Mouse (Mus musculus): ENCODE measurements around the gene Pla2g12a.

Pla2g12a gene

DNA sequence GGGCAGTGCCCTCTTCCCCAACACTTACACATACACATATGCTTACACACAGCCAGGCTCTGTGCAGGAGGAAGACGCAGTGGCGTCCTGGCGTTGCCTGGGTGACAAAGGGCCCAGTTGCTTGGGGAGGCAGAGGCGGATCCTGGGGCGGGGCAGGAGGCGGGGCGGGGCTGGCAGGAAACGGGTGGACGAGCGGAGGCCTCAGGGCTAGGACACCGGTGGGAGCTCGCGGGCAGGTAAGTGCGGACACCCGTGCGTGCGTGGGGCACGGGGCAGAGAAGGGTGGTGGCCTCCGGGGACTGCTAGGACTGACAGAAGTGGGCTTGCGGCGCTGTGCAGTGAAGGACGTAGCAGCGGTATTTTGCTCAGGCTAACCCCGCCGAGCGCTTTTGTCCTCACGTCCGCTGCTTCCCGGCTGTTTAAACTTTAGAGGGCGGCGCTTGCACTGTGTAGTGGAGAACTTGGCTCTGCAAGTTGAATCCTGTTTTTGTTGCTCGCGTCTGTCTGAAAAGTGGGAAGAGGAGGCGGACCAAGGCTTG lies 22.9 kb downstream of the Pla2g12a start, which contains the start of gene Casp6:
TSS of gene Casp6 (plus strand) at position 155 of the 539 bp plus-strand sequence.
- DNase-seq, result peak; percentile 27

DNA sequence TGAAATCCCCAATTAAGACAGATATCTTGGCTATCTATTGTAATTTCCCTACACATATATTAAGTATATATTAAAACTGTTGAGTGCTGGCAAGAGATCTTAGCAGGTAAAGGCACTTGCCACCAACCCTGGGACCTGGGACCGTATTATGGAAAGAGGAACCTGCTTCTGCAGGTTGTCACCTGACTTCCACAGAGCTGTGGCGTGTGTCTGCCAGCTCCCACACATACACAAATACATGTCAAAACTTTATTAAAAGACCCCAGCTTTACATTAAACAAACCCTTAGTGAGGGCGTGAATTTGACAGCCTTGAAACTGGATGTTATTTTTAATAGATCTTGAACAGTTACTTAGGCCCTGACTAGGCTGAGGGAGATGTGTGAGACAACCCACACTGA lies 25.0 kb downstream of the Pla2g12a start:
- DNase-seq, result no peak

DNA sequence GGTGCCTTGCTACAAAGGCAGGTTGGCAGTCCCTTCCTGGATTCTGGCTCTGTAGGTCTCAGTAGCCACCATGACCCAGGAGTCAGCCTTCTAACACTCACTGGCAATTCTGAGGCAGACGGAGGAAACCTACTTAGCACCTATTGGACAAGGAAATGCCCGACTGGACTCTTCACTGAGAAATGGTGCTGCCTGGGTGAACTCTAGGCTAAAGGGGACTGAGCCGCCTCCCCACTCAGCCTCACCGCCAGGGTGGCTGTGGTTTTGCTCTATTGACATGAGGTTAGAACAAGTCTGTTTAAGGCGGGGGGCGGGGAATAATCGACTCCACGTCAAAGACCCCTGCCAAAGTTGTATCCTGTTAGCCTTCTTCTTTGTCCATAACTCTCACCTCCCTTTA lies 25.5 kb downstream of the Pla2g12a start:
- DNase-seq, result no peak

DNA sequence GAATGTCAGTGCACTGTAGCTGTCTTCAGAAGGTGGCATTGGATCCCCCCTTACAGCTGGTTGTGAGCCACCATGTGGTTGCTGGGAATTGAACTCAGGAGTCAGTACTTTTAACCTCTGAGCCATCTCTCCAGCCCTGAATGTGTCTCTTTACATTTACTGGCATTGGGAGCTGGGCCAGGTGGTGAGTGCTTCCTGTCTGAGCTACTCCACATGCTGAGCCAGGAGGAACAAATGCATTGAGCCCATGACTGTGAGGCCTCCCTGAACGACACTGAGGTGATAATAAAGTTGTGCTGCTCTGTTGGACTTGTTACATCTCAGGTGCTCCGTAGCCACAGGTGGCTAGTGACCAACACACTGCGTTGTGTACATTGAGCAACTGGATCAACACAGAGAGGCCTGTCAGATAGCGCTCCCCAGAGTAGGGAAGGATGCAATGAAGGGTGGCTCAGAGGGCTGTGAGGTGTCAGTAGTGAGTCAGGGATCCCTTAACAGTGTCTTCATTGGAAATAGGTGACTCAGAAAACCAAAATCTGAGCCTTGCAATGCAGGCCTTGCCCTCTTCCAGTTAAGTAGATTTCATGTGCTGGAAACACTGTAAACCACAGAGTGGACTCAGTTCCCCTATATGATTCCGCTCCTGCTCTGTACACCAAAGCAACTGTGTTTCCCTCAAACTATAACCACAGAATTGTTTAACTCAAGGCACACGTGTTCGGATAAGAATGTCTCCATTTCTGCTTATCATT lies 26.2 kb downstream of the Pla2g12a start:
- no peak for DNase-seq

DNA sequence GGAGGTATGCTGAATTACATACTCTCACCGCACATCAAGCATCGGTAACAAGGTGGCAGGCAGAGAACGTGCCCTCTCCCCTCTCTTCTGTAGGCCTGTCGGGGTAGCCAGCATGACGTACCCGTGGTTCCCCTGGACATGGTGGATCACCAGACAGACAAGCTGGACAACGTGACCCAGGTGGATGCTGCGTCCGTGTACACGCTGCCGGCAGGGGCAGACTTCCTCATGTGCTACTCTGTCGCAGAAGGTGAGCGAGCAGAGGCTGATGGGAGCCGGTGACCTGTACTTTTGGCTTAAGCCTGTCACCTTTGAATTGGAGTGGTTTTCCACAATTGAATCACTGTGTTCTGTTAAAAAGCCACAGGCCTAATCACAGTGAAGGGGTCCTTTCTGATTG lies 33.6 kb downstream of the Pla2g12a start:
- no peak for DNase-seq

DNA sequence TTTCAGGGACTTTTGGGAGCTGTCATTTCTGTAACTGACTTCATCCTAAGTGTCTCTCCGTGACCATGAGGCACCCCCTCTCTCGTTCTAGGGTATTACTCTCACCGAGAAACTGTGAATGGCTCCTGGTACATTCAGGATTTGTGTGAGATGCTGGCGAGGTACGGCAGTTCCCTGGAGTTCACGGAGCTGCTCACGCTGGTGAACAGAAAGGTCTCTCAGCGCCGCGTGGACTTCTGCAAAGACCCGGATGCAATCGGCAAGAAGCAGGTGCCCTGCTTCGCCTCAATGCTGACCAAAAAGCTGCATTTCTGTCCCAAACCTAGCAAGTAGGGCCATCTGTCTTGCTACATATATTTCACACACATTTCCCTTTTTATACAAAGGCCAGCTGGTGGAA lies 34.8 kb downstream of the Pla2g12a start:
- DNase-seq, result no peak

DNA sequence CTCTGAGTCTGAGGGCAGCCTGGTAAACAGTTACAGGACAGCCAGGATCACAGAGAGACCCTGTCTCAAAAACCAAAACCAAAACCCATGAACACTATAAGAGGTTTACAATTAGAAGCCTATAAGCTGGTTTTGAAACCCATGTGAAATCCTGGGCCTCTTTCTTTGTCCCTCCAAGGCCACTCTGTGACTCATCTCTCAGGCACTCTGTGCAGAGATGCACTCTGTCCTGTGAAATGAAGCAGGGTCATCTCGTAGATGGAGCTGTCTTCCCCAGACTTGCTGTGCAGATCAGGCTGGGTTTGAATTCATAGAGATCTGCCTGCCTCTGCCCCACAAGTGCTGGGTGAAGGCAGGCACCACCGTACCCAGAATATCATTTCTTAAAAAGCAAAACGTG lies 39.0 kb downstream of the Pla2g12a start:
- no peak for DNase-seq

DNA sequence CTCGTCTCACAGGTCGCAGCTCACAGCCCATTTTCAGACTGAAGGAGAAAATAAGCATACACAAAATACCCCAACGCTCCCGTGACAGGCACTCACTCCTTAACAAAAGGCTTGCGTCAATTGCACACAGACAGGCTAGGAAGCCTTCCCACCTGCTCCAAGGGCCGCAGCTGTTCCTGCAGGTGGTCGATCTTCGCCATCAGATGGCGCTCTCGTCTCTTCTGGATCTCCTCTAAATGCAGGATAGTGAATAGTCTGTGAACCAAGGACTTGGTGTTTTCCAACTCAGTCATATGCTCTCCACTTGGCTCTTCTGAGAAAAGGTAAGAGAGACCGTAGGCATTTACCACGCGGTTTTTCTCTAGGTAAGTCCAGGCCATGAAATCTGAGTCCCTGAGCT lies 40.0 kb downstream of the Pla2g12a start:
- DNase-seq, result peak; percentile 21

DNA sequence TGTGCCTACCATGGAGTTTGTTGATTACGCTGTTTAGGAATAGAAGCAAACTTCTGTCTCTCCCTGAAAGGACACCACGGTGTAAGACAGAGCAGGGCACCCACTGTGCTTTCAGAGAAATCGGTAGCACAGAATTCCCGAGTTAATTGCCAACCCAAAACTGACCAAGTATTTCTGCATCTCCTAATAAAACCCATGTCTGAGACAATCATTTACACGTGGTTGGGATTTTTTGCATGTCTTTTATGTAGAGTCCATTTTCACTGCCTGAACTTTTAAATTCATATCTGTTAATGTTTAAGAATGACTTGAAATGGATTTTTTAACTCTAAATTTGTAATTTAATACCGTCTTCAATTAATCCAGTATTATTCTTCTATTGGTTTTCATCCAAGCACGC lies 45.2 kb downstream of the Pla2g12a start:
- no peak for DNase-seq

DNA sequence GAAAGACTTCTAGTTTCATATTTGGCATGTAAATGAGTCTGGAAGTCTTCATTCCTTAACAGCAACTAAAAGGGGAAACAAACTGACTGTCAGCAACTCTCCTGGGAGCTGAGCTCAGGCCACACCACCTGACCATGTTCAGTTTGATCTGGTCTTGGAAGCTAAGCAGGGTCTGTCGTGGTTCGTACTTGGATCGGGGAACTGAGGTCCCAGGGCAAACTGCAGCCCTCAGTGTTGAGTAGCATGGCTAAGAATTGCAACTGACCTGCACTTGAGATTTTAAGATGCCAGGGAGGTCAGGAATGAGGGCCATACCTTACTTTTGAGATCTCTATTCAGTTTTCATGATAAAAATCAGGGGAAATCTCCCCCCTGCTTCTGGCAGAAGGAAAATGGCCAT lies 47.5 kb downstream of the Pla2g12a start:
- no peak for DNase-seq

DNA sequence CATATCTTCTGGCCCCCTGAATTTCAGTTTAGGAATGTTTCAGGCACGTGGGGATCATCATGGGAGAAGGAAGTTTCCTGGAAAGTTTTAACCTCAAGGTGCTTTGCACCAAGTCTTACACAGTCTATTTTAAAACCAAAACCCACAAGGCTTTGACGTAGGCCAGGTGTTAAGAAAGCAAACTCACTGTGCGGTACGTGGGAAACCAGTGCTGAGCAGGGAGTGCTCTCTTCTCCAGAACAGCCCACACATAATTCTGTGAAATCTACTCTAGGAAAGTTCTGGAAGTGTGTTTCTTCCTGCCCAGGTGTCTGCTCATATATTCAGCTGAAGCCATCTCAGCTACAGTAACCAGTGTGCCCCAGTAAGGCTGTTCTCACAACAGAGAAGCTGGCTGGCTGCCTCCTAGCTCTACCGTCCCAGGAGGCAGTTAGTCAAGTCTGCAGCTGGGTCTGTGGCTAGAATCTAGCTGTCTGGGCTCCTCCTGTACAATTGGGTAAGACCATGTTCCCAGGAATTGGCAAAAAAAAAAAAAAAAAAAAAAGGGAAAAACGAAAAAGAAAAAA lies 51.9 kb downstream of the Pla2g12a start:
- no peak for DNase-seq

DNA sequence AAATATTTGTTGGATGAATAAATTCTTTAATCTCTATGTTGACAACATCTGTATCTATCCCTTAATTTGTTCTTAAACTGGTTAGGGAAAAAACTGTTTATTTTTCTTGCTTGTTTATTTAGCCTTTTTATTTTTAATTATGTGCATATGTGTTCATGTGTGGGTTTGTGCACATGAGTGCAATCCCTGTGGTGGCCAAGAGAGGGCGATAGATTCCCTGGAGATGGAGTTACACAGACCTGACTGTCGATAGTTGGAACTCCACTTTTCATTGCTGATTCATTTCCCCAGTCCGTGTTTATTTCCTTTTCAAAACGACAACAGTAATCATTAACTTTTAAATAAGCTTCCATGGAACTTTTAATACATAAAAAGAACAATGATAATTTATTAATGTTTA lies 54.0 kb downstream of the Pla2g12a start:
- no peak for DNase-seq

DNA sequence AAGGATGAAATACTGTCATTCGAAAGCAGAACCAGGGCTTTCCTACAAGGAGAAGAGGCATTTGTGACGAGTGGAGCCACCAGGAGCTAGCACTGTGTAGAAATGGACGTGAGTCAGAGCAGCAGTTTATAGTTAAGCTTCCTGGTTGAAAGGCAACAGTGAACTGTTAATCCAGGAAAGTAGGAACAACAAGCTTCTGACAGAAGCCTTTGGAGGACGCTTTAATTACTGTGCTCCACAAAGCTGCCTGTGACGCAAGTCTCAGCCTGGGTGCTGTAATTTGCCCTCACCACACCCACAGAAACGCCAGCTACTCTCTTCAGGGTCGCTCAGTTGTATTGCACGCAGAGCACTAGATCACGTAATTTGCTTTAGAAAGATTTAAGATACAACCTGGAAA lies 58.2 kb downstream of the Pla2g12a start:
- no peak for DNase-seq

DNA sequence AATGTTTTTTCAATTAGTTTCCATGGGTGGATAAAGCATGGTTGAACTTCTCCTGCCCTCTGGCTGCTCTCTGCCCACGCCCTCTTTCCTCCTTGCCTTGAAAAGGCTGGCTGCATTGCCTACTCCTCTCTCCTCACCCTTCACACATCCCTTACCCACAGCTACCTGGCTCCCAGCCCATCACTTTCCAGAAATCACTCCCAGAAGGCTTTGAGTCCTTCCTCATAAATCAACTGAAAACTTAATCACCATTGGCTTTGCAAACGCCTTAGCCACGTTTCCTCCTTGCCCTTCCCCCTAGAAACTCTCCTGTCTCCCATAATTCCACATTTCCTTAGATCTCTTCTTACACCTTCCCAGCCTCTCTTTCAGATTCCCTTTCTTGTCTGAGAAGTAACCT lies 59.4 kb downstream of the Pla2g12a start:
- no peak for DNase-seq

DNA sequence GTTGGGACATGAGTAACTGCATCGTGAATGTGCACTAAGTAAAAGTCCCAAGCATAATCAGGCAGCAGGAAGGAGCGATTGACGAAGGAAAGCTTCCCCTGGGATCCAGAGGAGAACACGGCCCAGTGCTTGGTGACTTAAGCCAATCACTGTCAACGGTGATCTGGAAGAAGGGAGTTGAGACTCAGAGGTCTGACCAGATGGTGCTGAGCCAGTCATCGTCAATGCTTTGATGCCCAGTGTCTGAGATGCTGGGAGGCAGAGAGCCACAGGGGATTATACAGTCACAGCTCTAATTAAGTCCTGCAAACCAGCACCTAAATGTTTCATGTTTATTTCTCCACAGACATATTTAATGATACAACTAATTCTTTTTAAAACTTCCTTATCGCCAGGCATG lies 60.7 kb downstream of the Pla2g12a start:
- no peak for DNase-seq

DNA sequence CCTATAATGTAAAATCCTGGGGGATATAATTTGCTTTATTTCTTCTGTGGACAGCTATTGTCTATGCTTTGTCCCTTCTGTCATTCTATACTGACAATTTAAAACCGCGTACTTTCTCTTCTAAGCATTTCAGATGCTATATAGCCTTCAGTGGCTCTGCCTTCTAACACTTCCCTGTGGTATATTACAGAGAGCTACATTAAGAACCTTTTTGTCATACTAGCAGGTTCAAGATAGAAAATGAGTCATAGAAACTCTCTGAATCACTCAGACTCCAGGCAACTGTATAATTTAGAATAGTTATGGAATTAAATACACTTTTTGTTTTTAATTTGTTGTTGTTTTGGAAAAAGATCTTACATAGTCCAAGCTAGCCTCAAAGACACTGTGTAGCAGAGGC lies 62.4 kb downstream of the Pla2g12a start:
- DNase-seq, result no peak

DNA sequence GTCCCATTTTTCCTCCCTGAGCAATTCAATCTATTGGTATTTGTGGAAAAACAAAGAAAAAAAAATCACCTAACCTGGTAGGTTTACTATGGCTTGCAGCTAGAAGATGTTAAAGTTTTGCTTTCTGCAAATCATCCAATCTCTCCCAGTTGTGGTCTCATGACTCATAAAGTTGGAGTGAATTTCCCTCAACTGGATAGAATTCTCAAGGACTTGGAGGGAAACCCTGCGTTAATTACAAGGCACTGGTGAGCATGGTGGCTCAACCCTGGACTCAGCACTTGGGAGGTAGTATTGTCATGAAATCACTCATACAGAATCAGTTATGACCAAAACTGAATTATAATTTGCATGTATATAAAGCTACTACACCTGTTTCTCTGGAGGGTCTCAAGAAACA lies 62.9 kb downstream of the Pla2g12a start:
- no peak for DNase-seq

DNA sequence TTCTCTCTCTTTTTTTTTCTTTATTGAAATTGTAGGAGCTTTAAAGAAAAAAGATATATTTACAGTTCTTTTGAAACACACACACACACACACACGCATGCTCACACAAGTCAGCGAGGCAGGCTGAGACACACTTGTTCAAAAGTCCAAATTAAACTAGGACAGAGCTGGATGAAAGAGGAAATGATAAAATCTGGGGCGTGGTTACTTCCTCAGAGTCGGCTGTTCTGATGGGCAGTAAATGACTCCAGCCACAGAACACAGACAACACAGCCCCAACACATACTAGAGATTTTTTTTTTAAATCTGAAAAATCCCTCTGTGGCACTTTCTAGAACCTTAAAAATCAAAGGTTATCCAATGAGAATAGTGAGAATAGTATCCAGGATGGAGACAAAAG lies 65.4 kb downstream of the Pla2g12a start:
- no peak for DNase-seq

Data from cerebellum, adult 9-11 months (tissue).